Mouse (Mus musculus) liver, embryonic 15.5 days (tissue): ENCODE measurements around the gene Wnt6. TPM values are rescaled to one million over a fixed set of nuclear protein-coding genes. Genes with fewer than 3 reads are reported as not detected.

Experiments
- ATAC-seq: fragments of 200-750 bp; cut with Nextera tagmentation; 2 replicates; pipeline ENCODE4 v1.8.0; 2017; ENCODE audit warnings: moderate number of reproducible peaks, mild to moderate bottlenecking, moderate library complexity; ENCODE audit not compliant: insufficient read depth
- H3K27ac ChIP-seq: fragments of 300-500 bp; sonication (generic); replicated peaks from 2 replicates; pipeline ENCODE4 v1.5.1; 2015; ENCODE audit warnings: mild to moderate bottlenecking, inconsistent platforms
- H3K27me3 ChIP-seq: fragments of 300-500 bp; sonication (generic); 2 replicates; pipeline ENCODE4 v1.6.1; 2015; ENCODE audit warnings: mild to moderate bottlenecking, inconsistent platforms
- H3K36me3 ChIP-seq: fragments of 300-500 bp; sonication (generic); replicated peaks from 2 replicates; pipeline ENCODE4 v1.6.1; 2015; ENCODE audit warnings: moderate library complexity, mild to moderate bottlenecking, inconsistent platforms
- H3K4me1 ChIP-seq: fragments of 300-500 bp; sonication (generic); replicated peaks from 2 replicates; pipeline ENCODE4 v1.6.1; 2015; ENCODE audit warnings: inconsistent platforms
- H3K4me2 ChIP-seq: fragments of 300-500 bp; sonication (generic); 2 replicates; pipeline ENCODE4 v1.6.1; 2015; ENCODE audit warnings: moderate library complexity, mild to moderate bottlenecking, inconsistent platforms
- H3K4me3 ChIP-seq: fragments of 300-500 bp; sonication (generic); replicated peaks from 2 replicates; pipeline ENCODE4 v1.5.1; 2015; ENCODE audit warnings: mild to moderate bottlenecking, inconsistent platforms
- H3K9ac ChIP-seq: fragments of 300-500 bp; sonication (generic); 2 replicates; pipeline ENCODE4 v1.6.1; 2015; ENCODE audit warnings: moderate library complexity, mild to moderate bottlenecking, inconsistent platforms
- H3K9me3 ChIP-seq: fragments of 300-500 bp; sonication (generic); replicated peaks from 2 replicates; pipeline ENCODE4 v1.6.1; 2016; ENCODE audit warnings: inconsistent platforms
- WGBS: fragments of 180-500 bp; shearing (Covaris S2); methylation state at CpG from one replicate; pipeline ENCODE4 v1.1.7; 2015; ENCODE audit warnings: mixed read lengths; ENCODE audit not compliant: insufficient replicate concordance; 5-methylcytosine and 5-hydroxymethylcytosine counted together
- polyA plus RNA-seq: library from polyadenylated mRNA; unstranded; fragments of >200 nt; fragmentation: Nextera tagmentation; extraction: Ambion mirVana; gene quantifications from 2 replicates; pipeline ENCODE4 v1.2.1, GENCODE M21; 2015

Wnt6 gene
- polyA plus RNA-seq, 1 experiment from 2014 or later = 0.09 TPM

GRCm38 (mm10) chr1:74752150-74752549 is 19.5 kb upstream of the Wnt6 start:
- no peaks in the 10 kb centered on the region for H3K36me3 ChIP-seq
- H3K4me1 ChIP-seq = peaks cover 4% of the 10 kb centered on the region; the same call in 1 of the 2 replicates
- no peak overlapping the region for H3K4me3 ChIP-seq
- WGBS = 64% methylated on average over 8 of the region's 8 CpGs
- H3K27ac ChIP-seq = no peak overlapping the region
- ATAC-seq = no peak
- H3K4me2 ChIP-seq = no peak overlapping the region
- H3K9me3 ChIP-seq = no peaks in the 10 kb centered on the region
- no peak overlapping the region for H3K9ac ChIP-seq
- H3K27me3 ChIP-seq = peaks cover 18% of the 10 kb centered on the region

GRCm38 (mm10) chr1:74752833-74753232 is 18.9 kb upstream of the Wnt6 start:
- H3K9me3 ChIP-seq = no peaks in the 10 kb centered on the region
- peaks cover 4% of the 10 kb centered on the region; the same call in 1 of the 2 replicates for H3K4me1 ChIP-seq
- no peaks in the 10 kb centered on the region for H3K36me3 ChIP-seq
- WGBS = 69% methylated on average over 3 of the region's 3 CpGs
- no peak overlapping the region for H3K4me2 ChIP-seq
- no peak overlapping the region for H3K27ac ChIP-seq
- H3K9ac ChIP-seq = no peak overlapping the region
- H3K27me3 ChIP-seq = peaks cover 18% of the 10 kb centered on the region
- no peak overlapping the region for H3K4me3 ChIP-seq
- ATAC-seq = no peak

GRCm38 (mm10) chr1:74753266-74753974 is 18.3 kb upstream of the Wnt6 start:
- WGBS = 58% methylated on average over 8 of the region's 8 CpGs
- Histone ChIP-seq H3K9ac (no peak overlapping the region), H3K4me1 (peaks cover 4% of the 10 kb centered on the region; the same call in 1 of the 2 replicates), H3K4me3 (no peak overlapping the region), H3K9me3 (no peaks in the 10 kb centered on the region), H3K36me3 (no peaks in the 10 kb centered on the region), H3K4me2 (no peak overlapping the region), H3K27ac (no peak overlapping the region), H3K27me3 (peaks cover 13% of the 10 kb centered on the region)
- no peak for ATAC-seq

GRCm38 (mm10) chr1:74754175-74754785 is 17.4 kb upstream of the Wnt6 start:
- H3K27me3 ChIP-seq = peaks cover 4% of the 10 kb centered on the region
- H3K4me1 ChIP-seq = no peaks in the 10 kb centered on the region
- H3K36me3 ChIP-seq = no peaks in the 10 kb centered on the region
- no peaks in the 10 kb centered on the region for H3K9me3 ChIP-seq
- no peak overlapping the region for H3K4me3 ChIP-seq
- H3K9ac ChIP-seq = no peak overlapping the region
- no peak for ATAC-seq
- H3K4me2 ChIP-seq = no peak overlapping the region
- H3K27ac ChIP-seq = no peak overlapping the region
- 54% methylated on average over 5 of the region's 5 CpGs for WGBS

- H3K9me3 ChIP-seq = no peaks in the 10 kb centered on the region
- ATAC-seq = no peak
- H3K36me3 ChIP-seq = no peaks in the 10 kb centered on the region
- H3K27ac ChIP-seq = no peak overlapping the region
- no peak overlapping the region for H3K4me3 ChIP-seq
- H3K27me3 ChIP-seq = peaks cover 16% of the 10 kb centered on the region
- H3K9ac ChIP-seq = no peak overlapping the region
- H3K4me1 ChIP-seq = no peaks in the 10 kb centered on the region
- H3K4me2 ChIP-seq = no peak overlapping the region
- 18% methylated on average over 4 of the region's 4 CpGs for WGBS
These were observed 11.9 kb upstream of the Wnt6 start for GRCm38 (mm10) chr1:74759773-74760172.

GRCm38 (mm10) chr1:74763081-74763480 is 8.6 kb upstream of the Wnt6 start:
- Histone ChIP-seq H3K4me1 (no peaks in the 10 kb centered on the region), H3K27me3 (peaks cover 38% of the 10 kb centered on the region), H3K36me3 (no peaks in the 10 kb centered on the region), H3K9me3 (no peaks in the 10 kb centered on the region), H3K4me3 (no peak overlapping the region), H3K27ac (no peak overlapping the region), H3K9ac (no peak overlapping the region), H3K4me2 (no peak overlapping the region)
- 3% methylated on average over 6 of the region's 6 CpGs for WGBS
- no peak for ATAC-seq

GRCm38 (mm10) chr1:74770727-74771466 is 795 bp upstream of the Wnt6 start:
- Histone ChIP-seq H3K9me3 (no peaks in the 10 kb centered on the region), H3K27me3 (peaks cover 94% of the 10 kb centered on the region), H3K4me3 (no peak overlapping the region), H3K4me2 (peak overlapping the region; percentile 54), H3K27ac (no peak overlapping the region), H3K4me1 (peaks cover 7% of the 10 kb centered on the region), H3K9ac (no peak overlapping the region), H3K36me3 (no peaks in the 10 kb centered on the region)
- 2% methylated on average over 35 of the region's 35 CpGs for WGBS
- no peak for ATAC-seq

GRCm38 (mm10) chr1:74771467-74771844 is 236 bp upstream of the Wnt6 start:
- Histone ChIP-seq H3K4me3 (peak overlapping the region; percentile 33), H3K9me3 (no peaks in the 10 kb centered on the region), H3K27me3 (peaks cover 99% of the 10 kb centered on the region), H3K4me1 (peaks cover 7% of the 10 kb centered on the region), H3K36me3 (no peaks in the 10 kb centered on the region), H3K27ac (no peak overlapping the region), H3K9ac (no peak overlapping the region), H3K4me2 (peak overlapping the region; percentile 54)
- ATAC-seq = no peak
- WGBS = 2% methylated on average over 23 of the region's 26 CpGs

- WGBS = 1% methylated on average over 51 of the region's 51 CpGs
- H3K9ac ChIP-seq = no peak overlapping the region
- no peak for ATAC-seq
These were observed 384 bp downstream of the Wnt6 start for GRCm38 (mm10) chr1:74771931-74772620.

GRCm38 (mm10) chr1:74773136-74773535 is 1.4 kb downstream of the Wnt6 start:
- no peaks in the 10 kb centered on the region for H3K36me3 ChIP-seq
- peak; percentile 79 for ATAC-seq
- no peak overlapping the region for H3K9ac ChIP-seq
- H3K27me3 ChIP-seq = peaks cover 100% of the 10 kb centered on the region
- no peaks in the 10 kb centered on the region for H3K9me3 ChIP-seq
- no peak overlapping the region for H3K4me2 ChIP-seq
- WGBS = under 1% methylated on average over 15 of the region's 15 CpGs
- H3K4me3 ChIP-seq = no peak overlapping the region
- H3K27ac ChIP-seq = no peak overlapping the region
- peaks cover 7% of the 10 kb centered on the region for H3K4me1 ChIP-seq

More at GRCm38 (mm10) chr1:74771931-74772620, 384 bp downstream of the Wnt6 start:
- Histone ChIP-seq H3K4me2 (peak overlapping the region; percentile 54), H3K9me3 (no peaks in the 10 kb centered on the region), H3K27ac (no peak overlapping the region), H3K4me3 (peak overlapping the region; percentile 33), H3K27me3 (peaks cover 99% of the 10 kb centered on the region), H3K36me3 (no peaks in the 10 kb centered on the region), H3K4me1 (peaks cover 7% of the 10 kb centered on the region)

GRCm38 (mm10) chr1:74774062-74774461 is 2.4 kb downstream of the Wnt6 start:
- H3K4me3 ChIP-seq = no peak overlapping the region
- H3K4me2 ChIP-seq = no peak overlapping the region
- 28% methylated on average over 7 of the region's 7 CpGs for WGBS
- no peak overlapping the region for H3K27ac ChIP-seq
- H3K9ac ChIP-seq = no peak overlapping the region
- H3K4me1 ChIP-seq = peaks cover 7% of the 10 kb centered on the region
- H3K36me3 ChIP-seq = no peaks in the 10 kb centered on the region
- H3K9me3 ChIP-seq = no peaks in the 10 kb centered on the region
- peaks cover 100% of the 10 kb centered on the region for H3K27me3 ChIP-seq
- no peak for ATAC-seq
